Mouse (Mus musculus) natural killer cell, adult 2 months (primary cell): ENCODE measurements around the gene Tbk1.
A peak's percentile ranks its signal among the peaks of the same experiment; 100 is the strongest.

Experiments used
- DNase-seq, 2 experiments: peaks; one replicate each; pipeline ENCODE4 v3.0.0; 2022; ENCODE audit warnings: low spot score in 2 of 2

Tbk1 gene

DNA sequence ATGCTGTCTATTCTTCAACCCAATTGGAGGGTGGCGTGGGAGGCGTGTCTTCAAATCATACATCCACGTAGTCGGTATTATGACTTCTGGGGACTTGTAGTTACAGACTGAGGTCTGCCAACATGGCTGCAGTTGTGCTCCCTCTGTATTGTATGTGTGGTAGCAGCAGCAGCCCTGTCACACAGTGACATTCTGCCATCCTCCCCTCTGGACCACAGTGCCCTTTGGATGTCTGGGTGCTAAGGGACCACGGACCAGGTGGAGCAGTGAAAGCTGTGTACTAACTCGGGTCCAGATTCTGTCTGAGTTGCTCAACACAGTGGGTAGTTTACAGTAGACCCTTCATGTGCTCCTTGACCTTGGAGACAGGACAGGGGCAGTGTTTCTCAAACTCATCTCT is 43.0 kb downstream of the Tbk1 start:
- DNase-seq, result no peak

DNA sequence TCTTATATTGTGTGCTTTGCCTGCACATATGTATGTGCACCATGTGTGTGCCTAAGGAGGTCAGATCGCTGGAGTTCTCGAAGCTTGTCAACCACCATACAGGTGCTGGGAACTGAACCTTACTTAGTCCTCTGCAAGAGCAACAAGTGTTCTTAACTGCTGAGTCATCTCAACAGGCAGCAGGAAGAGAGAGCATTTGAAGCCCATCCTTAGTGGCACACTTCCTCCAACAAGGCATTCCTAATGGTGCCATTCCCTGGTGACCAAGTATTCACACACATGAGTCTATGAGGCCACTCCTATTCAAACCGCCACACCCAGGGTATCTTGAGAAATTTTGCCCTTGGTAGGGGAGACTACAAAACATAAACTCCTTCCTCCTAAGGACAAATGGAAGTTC is 44.4 kb downstream of the Tbk1 start:
- no peak for DNase-seq

DNA sequence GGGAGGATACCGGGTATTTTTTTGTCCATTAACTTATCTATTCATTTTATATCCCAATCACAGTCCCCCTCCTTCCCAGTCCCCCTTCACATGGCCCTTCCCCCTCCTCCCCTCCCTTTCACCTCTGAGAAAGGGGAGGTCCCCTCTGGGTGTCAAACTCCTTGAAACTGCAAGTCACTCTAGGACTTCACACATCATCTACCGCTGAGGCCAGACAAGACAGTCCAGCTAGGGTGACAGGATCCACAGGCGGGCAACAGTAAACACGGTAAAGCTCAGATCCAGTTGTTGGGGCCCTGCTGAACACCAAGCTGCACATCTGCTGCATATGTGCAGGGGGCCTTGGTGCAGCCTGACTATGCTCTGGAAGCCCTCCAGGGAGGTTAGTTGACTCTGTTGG is 51.6 kb downstream of the Tbk1 start:
- DNase-seq, result no peak

DNA sequence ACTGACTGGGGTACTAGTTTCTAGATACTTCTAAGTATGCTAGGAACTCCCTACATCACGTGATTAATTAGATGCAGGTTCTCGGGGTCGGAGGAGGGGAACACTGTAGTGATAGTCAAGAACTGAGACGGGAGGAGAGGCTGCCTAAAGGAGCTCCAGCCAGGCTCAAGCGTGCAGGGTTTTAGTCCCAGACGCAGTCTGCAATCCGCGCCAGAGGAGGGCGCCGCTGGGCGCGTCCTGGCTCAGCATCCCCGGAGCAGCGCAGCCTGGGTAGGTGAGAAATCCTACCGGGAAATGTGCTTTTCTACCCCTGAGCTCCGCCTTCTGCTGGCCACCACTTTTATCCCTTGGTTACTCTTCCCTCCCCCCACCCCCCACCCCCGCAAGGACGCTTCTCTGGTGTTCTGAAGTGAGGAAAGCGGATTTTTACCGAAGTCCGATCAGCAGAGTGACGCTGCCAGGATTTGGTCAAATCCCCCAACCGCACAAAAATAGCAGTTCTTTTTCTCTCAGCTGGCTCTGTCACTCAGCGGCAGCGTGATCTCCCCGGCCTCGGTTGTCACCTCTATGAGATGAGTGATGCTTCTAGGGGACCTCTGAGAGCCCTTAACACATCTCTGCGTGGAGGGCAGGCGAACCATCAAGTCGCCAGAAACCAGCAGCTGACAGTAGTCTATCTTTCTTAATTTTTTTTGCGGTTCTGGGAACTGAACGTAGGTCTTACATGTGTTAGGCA is 53.3 kb downstream of the Tbk1 start:
- no peak for DNase-seq

DNA sequence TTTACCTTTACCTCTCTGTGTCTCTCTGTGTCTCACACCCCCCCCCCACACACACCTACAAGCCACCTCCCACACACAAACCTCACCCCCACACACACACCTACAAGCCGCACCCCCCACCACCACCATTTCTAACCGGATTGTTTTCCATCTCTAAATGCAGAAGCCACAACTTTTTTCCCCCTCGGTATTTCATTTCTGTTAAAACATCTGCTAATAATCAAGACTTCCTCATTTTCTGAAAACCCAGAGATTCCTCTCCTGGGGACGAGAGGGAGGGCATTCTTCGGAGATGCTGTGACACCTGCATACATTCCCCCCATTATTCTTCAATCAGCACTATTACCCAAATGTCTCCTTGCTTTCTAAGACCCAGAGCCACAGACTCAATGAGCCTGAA is 55.0 kb downstream of the Tbk1 start:
- DNase-seq, result no peak

DNA sequence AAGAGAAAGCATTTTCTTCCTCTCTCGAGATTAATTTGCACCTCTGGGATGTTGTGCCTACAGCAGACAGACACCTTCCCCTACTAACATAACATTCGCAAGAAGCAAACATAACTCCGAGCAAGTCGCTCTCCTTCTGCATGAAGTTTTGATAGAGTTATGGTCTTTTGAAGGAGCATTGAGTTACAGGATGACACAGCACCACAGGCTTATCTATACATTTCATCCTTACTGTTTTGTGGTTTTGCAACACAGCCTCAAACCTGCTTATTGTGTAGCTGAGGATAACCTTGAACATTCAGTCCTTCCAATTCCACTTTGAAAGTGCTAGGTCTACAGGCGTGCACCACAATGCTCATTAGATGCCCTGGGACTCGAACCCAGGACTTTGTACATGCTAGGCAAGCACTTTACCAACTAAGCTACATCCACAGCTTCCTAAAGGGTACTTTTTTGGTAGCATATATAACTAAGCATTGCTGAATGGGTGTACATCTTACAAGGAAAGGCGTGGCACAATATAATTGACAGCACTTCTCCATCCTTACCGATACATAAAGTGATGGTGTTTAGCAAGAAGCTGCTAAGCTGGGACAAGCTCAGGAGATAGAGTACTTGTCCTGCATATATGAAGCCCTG is 56.1 kb downstream of the Tbk1 start:
- DNase-seq, result no peak

DNA sequence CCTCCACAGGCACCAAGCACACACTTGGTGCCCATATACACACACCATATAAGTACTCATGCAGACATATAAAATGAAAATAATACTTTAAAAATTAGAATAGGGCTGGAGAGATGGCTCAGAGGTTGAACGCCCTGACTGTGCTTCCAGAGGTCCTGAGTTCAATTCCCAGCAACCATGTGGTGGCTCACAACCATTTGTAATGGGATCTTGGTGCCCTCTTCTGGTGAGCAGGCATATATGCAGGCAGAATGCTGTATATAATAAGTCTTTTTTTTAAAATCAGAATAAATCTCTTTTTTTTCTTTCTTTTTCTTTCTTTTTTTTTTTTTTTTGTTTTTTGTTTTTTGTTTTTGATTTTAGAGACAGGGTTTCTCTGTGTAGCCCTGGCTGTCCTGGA is 57.3 kb downstream of the Tbk1 start:
- no peak for DNase-seq

DNA sequence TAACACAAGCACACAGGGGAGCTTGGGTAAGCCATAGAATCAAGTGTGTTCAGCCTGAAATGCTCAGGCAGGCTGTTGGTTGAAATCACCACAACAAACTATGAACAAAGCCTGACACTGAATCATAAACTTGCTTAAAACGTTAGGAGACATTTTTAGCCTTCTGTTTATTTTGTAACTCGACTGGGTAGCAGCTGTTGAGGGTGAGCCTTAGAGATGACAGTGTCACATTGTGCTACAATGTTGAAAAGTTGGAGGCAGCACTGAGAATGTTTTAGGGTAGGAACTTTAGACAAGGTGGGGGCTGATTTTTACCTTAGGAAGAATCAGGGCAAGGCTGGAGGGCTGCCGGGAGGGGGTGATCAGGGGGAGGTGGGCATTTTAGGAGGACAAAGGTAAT is 58.1 kb downstream of the Tbk1 start:
- DNase-seq, result no peak

DNA sequence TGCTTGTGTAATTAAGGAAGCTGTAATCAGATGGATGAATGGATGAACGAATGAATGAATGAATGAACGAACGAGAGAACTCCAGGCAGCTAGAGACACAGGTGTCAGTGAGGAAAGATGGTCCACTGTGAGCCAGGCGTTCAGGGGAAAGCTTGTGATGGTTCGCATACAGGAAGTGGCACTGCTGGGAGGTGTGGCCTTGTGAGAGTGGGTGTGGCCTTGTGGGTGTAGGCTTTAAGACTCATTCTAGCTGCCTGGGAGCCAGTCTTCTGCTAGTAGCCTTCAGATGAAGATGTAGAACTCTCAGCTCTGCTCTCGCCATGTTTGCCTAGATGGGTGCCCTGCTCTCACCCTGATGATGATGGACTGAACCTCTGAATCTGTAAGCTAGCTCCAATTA is 59.5 kb downstream of the Tbk1 start:
- DNase-seq, result no peak

DNA sequence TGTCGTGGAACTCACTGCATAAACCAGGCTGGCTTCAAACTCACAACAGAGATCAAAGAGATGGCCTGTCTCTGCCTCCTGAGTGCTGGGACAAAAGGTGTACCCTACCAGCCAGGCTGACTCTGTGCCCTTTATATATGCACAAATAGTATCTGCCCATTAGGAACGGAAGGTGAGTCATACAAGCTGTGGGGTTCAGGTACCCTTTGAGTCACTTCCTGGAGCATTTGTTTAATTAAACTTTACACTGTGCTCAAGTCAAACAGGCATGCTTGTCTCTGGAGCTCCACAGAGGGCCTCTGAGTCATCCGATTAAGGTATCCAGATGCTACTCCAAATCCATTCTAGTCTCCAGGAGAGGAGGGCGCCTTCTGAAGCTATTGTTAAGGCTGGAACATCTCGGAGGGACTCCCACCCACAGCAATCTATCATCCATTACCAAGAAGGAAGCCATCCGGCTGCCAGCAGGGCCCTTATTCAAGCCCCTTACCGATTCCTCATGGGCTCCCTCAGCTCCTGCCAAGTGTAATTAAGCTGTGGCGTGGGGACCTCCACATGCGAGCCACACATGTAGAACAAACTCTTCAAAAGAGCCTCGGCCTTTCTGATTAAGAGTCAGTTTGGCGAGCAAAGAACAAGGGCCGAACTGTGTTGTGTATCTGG is 65.5 kb downstream of the Tbk1 start:
- no peak for DNase-seq

DNA sequence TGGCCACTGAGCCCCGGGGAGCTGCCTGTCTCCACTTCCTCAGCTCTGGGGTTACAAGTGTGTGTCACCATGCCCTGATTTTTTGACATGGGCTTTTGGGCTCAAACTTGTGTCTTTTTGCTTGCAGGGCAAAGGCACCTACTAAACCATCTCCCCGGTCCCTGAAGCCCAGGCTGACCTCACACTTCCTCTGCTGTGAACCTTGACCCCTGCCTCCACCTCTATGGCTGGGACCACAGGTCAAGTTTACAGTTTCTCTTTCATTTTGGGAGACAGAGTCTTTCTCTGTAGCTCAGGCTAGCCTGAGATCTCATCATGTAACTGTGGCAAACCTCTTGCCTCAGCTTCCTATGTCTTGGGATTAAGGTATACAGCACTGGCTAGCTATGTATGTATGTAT is 66.9 kb downstream of the Tbk1 start:
- DNase-seq, result no peak

DNA sequence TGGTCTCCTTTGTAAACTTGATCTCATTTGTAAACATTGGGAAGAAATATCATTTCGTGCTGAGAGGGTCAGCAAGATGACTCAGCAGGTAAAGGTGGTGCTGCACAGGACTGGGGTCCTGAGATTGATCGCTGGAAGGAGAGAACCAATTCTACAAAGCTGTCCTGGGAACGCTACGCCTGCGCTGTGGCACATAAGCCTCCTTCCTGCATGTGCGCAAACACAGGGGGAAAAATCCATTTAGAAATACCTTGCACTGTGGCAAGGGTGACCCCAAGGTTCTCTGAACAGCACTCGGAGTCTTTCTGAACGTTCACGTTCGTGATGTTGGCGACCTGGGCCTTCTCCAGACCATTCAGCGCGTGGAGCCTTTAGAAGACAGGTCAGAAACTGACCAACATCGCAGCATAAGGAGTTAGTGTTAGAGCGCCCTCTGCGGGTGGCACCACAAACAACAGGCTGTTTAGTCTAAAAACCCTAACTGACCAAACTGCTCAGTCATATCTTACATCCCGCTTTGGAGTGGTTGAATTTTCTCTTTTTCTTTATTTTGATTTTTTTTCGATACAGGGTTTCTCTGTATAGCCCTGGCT is 70.5 kb downstream of the Tbk1 start:
- peak; percentile 74 to 78 for DNase-seq

DNA sequence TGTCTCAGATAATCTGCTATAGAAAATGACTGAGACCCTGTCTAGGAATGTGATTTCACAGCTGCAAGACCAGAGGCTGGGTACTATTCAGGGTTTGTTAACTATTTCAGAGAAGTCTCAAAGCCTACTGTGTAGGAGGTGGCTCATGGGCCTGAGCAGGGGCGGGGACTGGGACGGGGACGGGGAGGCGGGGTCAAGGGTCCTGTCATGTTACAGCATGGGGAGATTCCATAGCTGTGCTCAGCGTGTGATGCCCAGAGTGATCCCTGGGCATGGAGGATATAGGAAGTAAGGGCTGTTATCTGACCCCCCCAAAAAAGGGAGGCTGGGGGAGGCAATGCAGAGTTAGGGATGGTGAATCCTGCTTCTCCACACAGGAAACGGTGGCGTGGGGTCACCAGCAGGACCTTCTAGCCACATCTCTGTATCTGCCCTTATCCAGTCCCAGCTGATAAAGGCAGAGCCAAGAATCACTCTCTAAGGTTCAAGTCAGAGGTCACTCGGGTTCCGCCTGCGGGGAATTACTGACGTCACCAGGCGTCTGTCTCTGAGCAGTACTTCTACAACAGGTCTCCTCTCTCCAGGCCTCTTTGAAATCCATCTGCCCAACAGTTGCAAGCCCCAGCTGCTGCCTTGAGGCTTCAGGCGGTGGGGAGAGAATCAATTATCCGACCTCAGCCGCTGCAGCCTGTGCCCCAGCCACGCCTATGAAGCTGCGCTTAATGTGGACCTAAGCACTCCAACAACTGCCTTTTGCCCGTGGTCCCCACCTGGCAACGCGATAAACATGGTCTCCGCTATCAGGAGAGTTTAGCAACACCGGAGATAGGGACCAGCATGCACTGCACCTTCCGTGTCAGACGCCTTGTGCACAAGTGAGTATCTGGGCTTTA is 76.6 kb downstream of the Tbk1 start:
- no peak for DNase-seq

DNA sequence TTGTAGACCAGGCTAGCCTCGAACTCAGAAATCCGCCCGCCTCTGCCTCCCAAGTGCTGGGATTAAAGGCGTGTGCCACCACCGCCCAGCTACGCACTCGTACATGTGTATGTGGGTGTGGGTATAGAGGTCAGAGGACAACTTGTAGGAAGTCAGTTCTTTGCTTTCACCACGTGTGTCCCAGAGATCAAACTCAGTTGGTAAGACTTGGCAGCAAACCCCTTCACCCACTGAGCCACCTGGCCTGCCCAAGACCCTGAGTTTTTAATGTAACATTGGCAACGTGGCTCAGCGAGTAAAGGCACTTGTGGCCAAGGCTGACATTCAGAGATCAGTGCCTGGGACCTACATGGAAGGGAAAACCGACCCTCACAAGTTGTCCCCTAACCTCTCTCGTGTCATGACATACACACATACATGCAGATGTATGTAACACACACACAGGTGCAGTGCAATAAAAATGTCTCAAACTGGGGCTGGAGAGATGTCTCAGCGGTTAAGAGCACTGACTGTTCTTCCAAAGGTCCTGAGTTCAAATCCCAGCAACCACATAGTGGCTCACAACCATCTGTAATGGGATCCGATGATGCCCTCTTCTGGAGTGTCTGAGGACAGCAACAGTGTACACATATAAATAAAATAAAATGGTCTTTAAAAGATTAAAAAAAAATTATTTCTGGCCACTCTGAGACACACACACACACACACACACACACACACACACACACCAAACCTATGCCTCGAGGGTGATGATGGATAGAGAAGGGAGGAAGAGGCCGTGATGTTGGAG is 78.6 kb downstream of the Tbk1 start:
- DNase-seq, result no peak

DNA sequence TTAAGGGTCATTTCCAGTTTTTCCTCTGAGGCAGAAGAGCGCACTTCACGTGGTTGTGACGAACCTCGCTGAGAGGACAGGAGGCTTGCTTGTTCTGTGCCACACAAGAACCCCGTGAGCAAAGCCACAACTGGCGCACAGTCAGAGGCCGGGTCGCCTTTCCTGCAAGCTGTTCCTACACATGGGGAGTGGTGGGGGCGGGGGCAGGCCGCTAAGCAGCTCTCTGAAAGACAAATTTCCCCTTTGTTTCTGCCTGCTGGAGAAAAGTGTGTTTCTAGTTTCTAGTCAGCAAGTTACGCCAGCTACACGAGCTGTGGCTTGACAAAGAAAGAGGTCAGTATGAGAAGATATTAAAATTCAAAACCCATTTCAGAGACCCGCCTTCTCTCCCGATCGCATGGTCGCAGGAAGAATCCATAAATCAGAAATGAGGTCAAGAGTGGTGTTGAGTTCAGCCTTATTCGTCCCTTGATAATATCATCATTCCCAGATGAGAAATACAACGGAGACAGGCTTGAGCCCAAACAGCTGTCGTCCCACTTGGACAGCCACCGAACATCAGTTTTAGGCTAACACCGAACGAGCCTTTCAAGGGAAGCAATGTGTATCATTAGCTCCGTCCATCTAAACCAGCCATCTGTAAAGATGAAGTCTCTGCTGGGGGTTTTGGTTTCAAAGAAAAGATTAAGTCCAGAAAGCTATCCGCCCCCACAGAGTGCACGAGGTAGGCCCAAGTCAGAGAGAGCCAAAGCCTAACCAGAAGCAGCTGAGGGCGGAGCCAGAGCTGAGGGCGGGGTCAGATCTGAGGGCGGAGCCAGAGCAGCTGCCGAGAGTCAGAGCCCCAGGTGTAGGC is 79.6 kb downstream of the Tbk1 start:
- peak; percentile 65 to 88 for DNase-seq

DNA sequence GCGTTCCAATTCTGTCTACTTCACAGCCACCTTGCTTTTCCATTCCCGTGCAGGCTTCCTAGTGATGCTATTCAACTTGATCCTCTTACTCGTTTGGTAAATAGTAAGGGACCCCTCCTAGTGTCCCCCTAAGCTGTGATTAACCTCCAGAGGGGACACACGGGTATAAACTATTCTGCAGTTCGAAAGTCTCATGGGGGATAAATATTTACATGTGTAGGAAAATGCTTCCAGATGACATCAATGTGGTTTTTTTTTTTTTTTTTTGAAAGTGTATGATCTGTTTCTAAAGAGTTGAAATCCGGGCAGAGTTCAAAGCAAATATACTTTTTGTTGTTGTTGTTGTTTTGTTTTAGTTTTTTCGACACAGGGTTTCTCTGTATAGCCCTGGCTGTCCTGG is 80.7 kb downstream of the Tbk1 start:
- DNase-seq, result no peak

DNA sequence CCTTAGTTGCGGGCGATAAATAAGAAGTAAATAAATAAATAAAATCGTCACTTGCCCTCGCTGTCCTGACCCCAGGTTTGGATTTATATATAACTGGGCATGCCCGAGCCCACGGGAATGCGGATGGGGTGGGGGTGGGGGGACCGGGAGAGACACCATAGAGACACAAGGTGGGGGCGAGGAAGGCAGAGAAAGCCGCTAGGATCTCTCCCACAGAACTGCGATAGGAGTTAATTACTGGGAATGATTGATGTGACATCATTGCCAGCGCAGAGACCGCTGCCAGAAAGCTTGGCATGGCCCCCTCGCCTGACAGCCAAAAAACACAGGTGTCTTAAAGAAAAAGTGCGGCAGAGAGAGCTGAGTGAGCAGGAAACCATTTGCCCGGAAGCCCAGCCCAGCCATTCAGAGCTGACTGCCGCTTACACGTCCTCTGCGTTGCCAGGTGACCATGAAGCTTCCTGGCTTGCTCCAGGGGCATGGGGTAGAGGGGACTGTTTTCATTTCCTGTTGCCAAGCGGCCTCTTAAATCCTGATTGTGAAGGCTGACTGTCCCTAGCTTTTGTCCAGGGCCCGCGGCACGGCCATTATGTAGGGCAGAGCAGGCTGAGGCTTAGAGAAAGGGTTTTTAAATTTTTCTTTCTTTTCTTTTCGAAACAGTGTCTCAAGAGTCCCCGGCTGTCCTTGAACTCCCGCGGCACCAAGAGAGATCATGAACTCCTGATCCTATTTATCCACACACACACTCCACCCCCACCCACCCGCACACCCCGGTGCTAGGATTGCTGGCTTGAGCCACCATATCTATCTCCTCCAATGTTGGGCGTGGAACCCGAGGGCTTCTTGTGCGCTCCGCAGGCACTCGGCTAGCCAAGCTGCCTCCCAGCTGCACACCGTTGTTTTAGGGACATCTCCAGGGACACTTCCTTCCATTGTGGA is 81.3 kb downstream of the Tbk1 start:
- DNase-seq, result peak; percentile 49 to 69

DNA sequence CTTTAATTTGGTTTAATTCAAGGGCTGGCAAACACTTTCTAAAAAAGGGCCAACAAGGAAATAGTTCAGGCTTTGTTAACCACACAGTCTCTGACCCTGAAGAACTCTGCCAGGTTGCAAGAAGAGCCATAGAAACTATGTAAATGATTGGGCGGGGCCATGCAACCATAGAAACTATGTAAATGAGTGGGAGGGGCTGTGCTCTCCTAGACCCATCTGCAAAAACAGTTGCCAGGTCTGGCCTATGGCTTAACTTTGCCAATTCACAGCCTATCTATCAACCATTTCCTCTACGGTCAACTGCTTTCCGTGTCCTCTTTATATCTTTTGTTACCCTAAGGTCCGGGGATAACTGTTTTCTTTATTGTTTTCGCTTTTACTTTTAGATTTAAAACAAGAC is 85.4 kb downstream of the Tbk1 start:
- DNase-seq, result peak in 1 of 2 experiments; percentile 50

DNA sequence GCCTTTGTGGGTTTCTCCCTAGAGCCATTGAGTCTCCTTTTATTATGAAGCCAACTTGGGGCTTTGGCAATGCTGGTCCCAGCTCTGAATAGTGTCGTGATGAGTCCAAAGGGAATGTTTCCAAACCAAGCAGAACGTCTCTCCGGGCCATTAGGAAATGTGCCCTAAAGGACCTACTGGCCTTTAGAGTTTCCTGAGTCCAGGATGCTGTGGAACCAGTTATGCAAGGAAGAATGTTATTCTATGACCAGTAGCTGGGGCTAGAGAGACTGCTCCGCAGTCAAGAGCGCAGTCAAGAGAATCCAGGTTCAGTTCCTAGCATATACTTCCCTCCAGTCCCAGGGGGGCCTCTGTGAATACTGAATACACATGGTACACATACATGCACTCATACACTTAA is 86.6 kb downstream of the Tbk1 start:
- DNase-seq, result no peak
